Mouse (Mus musculus) heart, embryonic 14.5 days (tissue): ENCODE results near the gene Cyp2j9. TPM values are rescaled to one million over a fixed set of nuclear protein-coding genes. Genes with fewer than 3 reads are reported as not detected.

Source experiments
- ATAC-seq: fragments of 200-750 bp; cut with Nextera tagmentation; 2 replicates; pipeline ENCODE4 v1.8.0; 2017; ENCODE audit warnings: low read depth, moderate TSS enrichment; ENCODE audit not compliant: insufficient number of reproducible peaks, insufficient read depth, low FRiP score
- H3K27ac ChIP-seq, 2 experiments: fragments of 200-500 bp in 1 of 2; fragments of 300-500 bp in 1 of 2; sonication (generic) in 1 of 2; replicated peaks in 1 of 2; 2 replicates each; pipeline ENCODE4 v1.5.1; 2012 to 2014; ENCODE audit warnings: low read depth in 2 of 2, low read length in 2 of 2, control low read depth in 1 of 2, mild to moderate bottlenecking in 1 of 2, mixed read lengths in 1 of 2; ENCODE audit not compliant: control insufficient read depth in 1 of 2, insufficient read depth in 1 of 2
- H3K27me3 ChIP-seq: fragments of 300-500 bp; sonication (generic); 2 replicates; pipeline ENCODE4 v1.6.1; 2014; ENCODE audit warnings: mild to moderate bottlenecking, low read length, control low read depth; ENCODE audit not compliant: control insufficient read depth, insufficient read depth
- H3K36me3 ChIP-seq: fragments of 300-500 bp; sonication (generic); 2 replicates; pipeline ENCODE4 v1.6.1; 2014; ENCODE audit warnings: mild to moderate bottlenecking, control low read depth, low read length, mixed read lengths; ENCODE audit not compliant: control insufficient read depth, insufficient read depth
- H3K4me1 ChIP-seq, 2 experiments: fragments of 200-500 bp in 1 of 2; fragments of 300-500 bp in 1 of 2; sonication (generic) in 1 of 2; 2 replicates each; pipeline ENCODE4 v1.6.1; 2012 to 2014; ENCODE audit warnings: low read length in 2 of 2, control low read depth in 1 of 2, mixed read lengths in 1 of 2; ENCODE audit not compliant: control insufficient read depth in 2 of 2, insufficient read depth in 2 of 2
- H3K4me2 ChIP-seq: fragments of 300-500 bp; sonication (generic); 2 replicates; pipeline ENCODE4 v1.6.1; 2014; ENCODE audit warnings: mild to moderate bottlenecking, low read length
- H3K4me3 ChIP-seq, 2 experiments: fragments of 200-500 bp in 1 of 2; fragments of 300-500 bp in 1 of 2; sonication (generic) in 1 of 2; 2 replicates each; pipeline ENCODE4 v1.5.1; 2012 to 2014; ENCODE audit warnings: low read length in 2 of 2, mild to moderate bottlenecking in 2 of 2, control low read depth in 1 of 2, low read depth in 1 of 2, moderate library complexity in 1 of 2; ENCODE audit not compliant: control insufficient read depth in 1 of 2, insufficient read depth in 1 of 2
- H3K9ac ChIP-seq: fragments of 300-500 bp; sonication (generic); 2 replicates; pipeline ENCODE4 v1.6.1; 2014; ENCODE audit warnings: mild to moderate bottlenecking, low read length
- H3K9me3 ChIP-seq: fragments of 300-500 bp; sonication (generic); 2 replicates; pipeline ENCODE4 v1.6.1; 2016; ENCODE audit warnings: low read length, control low read depth; ENCODE audit not compliant: control insufficient read depth
- WGBS: fragments of 180-500 bp; shearing (Covaris S2); extraction: QIAGEN DNeasy Blood & Tissue Kit; methylation state at CpG from one replicate; pipeline ENCODE4 v1.1.7; 2014; 5-methylcytosine and 5-hydroxymethylcytosine counted together
- polyA plus RNA-seq: library from polyadenylated mRNA; unstranded; fragments of >200 nt; fragmentation: Nextera tagmentation; extraction: Ambion mirVana; gene quantifications from 2 replicates; pipeline ENCODE4 v1.2.1, GENCODE M21; 2014

Cyp2j9 gene
- polyA plus RNA-seq, 1 experiment from 2014 or later = 1.5 TPM

DNA sequence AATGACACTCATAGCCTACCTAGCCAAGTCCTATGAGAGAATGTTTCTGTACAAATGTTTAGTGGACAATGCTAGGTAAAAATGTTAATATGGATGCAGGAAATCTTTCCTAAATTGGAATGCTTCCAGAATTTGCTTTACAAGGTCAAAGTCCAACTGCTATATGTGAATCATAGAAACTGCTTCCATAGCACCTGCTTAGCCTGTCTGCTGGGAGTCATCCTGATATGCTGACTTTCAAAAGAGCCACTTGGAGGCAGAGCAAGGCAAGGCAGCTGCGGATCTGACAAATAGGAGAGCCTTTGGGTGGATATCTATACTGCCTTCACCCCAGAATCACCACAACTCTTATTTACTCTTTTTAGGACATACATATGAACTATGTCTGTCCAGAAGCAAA, 23.4 kb downstream of the Cyp2j9 start:
- H3K4me2 ChIP-seq = no peak overlapping the region
- no peaks in the 10 kb centered on the region for H3K9me3 ChIP-seq
- no peak for ATAC-seq
- H3K27me3 ChIP-seq = no peaks in the 10 kb centered on the region
- WGBS = 77% methylated on average over 1 of the region's 1 CpGs
- no peak overlapping the region for H3K9ac ChIP-seq
- H3K4me3 ChIP-seq = no peak overlapping the region
- H3K36me3 ChIP-seq = no peaks in the 10 kb centered on the region
- no peaks in the 10 kb centered on the region for H3K4me1 ChIP-seq
- no peak overlapping the region for H3K27ac ChIP-seq

DNA sequence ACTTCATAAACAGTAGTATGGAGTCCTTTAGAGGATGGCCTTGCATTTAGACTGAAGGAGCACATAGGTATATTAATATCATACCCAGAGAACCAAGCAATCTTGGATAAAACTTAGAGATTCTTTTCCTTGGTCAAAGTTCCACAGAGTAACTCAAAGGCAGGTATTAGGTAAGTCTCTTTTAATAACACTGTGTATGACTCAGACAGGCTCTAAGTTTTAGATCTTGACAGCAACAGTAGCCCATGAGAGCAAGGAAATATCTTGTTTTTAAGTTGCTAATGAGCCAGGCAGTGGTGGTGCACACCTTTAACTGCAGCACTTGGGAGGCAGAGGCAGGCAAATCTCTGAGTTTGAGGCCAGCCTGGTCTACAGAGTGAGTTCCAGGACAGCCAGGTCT, 25.6 kb downstream of the Cyp2j9 start:
- Histone ChIP-seq H3K9me3 (no peaks in the 10 kb centered on the region), H3K4me3 (no peak overlapping the region), H3K4me2 (no peak overlapping the region), H3K9ac (no peak overlapping the region), H3K36me3 (no peaks in the 10 kb centered on the region), H3K4me1 (no peaks in the 10 kb centered on the region), H3K27me3 (no peaks in the 10 kb centered on the region), H3K27ac (no peak overlapping the region)
- no peak for ATAC-seq

DNA sequence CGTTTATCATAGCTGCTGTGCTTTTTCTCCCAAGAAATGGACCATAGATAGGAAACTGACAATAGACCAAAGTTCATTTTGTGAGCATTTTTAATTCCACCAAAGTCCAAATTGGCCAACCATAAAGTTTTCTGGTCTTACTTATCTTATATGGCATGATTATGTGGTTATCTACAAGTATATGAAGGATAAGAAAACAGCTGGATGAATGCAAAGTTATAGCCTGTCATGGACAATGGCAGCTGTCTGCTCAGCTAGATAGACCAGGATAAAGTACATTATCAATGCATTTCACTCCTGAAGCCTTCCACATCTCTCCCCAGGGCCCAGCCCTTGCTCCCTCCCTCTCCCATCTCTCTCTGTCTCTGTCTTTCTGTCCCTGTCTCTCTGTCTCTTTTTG, 30.9 kb downstream of the Cyp2j9 start:
- Histone ChIP-seq H3K27ac (no peak overlapping the region), H3K36me3 (no peaks in the 10 kb centered on the region), H3K9me3 (no peaks in the 10 kb centered on the region), H3K4me2 (no peak overlapping the region), H3K27me3 (no peaks in the 10 kb centered on the region), H3K4me3 (no peak overlapping the region), H3K9ac (no peak overlapping the region), H3K4me1 (no peaks in the 10 kb centered on the region)
- 69% methylated on average over 1 of the region's 1 CpGs for WGBS
- no peak for ATAC-seq

- Histone ChIP-seq H3K4me1 (no peaks in the 10 kb centered on the region), H3K4me3 (no peak overlapping the region), H3K27me3 (no peaks in the 10 kb centered on the region), H3K4me2 (no peak overlapping the region), H3K9me3 (no peaks in the 10 kb centered on the region), H3K27ac (no peak overlapping the region), H3K36me3 (no peaks in the 10 kb centered on the region), H3K9ac (no peak overlapping the region)
- 83% methylated on average over 1 of the region's 1 CpGs for WGBS
- ATAC-seq = no peak
These were observed 31.6 kb downstream of the Cyp2j9 start for GRCm38 (mm10) chr4:96559781-96560180.

DNA sequence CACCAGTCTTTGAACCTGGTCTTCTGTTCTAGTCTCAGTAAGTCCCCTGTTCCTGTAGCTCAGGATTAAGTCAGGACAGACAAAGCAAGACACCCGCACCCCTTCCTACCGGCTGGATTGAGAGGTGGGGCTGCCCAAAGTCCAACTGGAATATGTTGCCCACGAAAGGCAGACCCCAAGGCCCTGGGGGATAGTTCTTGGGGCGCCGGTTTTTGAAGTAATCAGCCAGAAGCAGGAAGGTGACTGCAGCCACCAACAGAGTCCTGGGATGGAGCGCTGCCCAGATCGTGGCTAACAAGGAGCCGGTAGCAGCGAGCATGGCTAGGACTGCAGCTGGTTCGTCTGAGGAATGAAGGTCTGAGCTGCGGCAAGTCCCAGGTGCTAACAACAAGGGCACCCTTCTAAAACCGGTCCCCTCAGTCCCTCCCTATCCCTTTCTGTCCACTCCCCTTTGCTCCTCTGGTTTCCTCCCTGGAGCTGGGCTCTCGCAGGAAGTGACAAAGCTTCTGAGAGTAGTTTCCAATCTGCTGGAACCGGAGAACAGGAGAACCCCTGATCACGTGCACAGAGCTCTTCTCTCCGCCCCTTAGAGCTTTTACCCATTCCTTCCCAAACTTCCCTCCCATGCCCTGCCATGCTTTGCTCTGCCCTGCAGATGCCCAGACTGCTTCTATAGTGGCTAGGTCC, 38.1 kb downstream of the Cyp2j9 start, which contains the start of gene Cyp2j6:
Gene Cyp2j6 (minus strand): TSS at position 529 of the 687 bp plus-strand sequence.
- Histone ChIP-seq H3K4me2 (peak within 1 kb of the TSS; percentile 74), H3K36me3 (no peaks in the 10 kb centered on the region), H3K9ac (peak within 1 kb of the TSS; percentile 78), H3K27ac (peak within 1 kb of the TSS; percentile 20 to 35; a peak in 3 of 4 replicates), H3K4me3 (peak within 1 kb of the TSS; percentile 59 to 60), H3K9me3 (no peaks in the 10 kb centered on the region), H3K4me1 (peaks cover 4 to 6% of the 10 kb centered on the region in 2 experiments; a peak in 2 of 4 replicates), H3K27me3 (no peaks in the 10 kb centered on the region)
- peak; percentile 95 for ATAC-seq
- WGBS = 1% methylated on average over 16 of the region's 16 CpGs

DNA sequence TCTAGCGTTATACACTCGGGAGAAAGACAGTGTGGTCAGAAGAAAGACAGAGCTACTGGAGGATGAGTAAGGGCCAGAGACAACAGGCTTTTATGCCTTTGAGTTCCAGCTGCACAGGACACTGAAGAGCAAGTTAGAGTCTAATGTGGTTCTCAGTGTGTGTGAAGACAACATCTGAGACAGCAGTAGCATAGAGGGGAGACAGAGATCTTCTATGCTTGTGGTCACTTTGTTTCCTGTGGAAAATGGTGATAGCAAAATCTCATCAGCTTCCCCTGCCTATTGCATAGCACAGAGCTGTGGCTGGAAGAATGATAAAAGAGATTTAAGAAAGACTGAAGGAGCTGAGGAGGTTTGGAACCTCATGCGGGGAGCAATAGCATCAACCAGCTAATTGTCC, 39.8 kb downstream of the Cyp2j9 start:
- peaks cover 4 to 6% of the 10 kb centered on the region in 2 experiments; a peak in 2 of 4 replicates for H3K4me1 ChIP-seq
- no peak overlapping the region for H3K27ac ChIP-seq
- no peaks in the 10 kb centered on the region for H3K36me3 ChIP-seq
- no peak overlapping the region for H3K4me2 ChIP-seq
- H3K4me3 ChIP-seq = no peak overlapping the region
- H3K27me3 ChIP-seq = no peaks in the 10 kb centered on the region
- 71% methylated on average over 3 of the region's 3 CpGs for WGBS
- no peak overlapping the region for H3K9ac ChIP-seq
- H3K9me3 ChIP-seq = no peaks in the 10 kb centered on the region
- ATAC-seq = no peak

DNA sequence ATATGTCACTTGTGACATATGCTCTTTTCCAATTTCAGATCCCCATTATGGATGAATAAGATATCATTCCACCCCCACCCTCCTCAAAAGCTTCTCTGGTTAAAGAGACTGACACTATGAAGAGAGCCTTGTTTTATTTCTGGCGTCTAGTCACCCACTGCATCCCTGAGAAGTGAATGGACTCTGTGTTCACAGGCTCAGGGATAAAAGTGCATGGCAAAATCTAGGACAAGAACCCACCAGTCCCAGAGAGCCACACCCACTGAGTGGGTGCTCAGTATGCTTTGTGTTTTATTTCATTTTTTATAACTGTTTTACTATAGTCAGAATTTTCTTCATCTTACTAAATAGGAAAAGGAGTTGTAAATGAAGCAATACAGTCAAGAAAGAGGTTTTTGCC, 45.4 kb downstream of the Cyp2j9 start:
- 46% methylated on average over 1 of the region's 1 CpGs for WGBS
- no peak overlapping the region for H3K27ac ChIP-seq
- ATAC-seq = no peak
- H3K27me3 ChIP-seq = no peaks in the 10 kb centered on the region
- no peaks in the 10 kb centered on the region for H3K36me3 ChIP-seq
- H3K9me3 ChIP-seq = no peaks in the 10 kb centered on the region
- H3K9ac ChIP-seq = no peak overlapping the region
- no peak overlapping the region for H3K4me3 ChIP-seq
- no peak overlapping the region for H3K4me2 ChIP-seq
- no peaks in the 10 kb centered on the region for H3K4me1 ChIP-seq

DNA sequence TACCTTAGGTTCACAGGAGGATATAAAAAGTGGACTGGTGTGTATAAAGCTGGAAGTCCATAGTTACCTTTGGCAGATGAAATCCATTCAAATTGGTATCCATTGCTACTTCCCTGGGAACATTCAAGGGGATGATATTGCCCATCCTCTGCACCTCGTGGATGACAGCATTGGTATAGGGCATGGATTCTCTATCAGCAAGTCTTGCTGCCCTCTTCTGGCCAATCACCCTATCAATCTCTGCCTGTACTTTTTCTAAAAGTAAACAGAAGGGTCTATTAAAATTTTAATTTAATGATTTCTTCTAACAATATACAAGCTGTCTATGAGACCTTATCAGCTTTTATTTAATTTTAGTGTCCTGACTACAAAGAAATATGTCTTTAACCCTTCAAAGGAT, 65.6 kb downstream of the Cyp2j9 start:
- Histone ChIP-seq H3K9me3 (no peaks in the 10 kb centered on the region), H3K27me3 (no peaks in the 10 kb centered on the region), H3K36me3 (peaks cover 12% of the 10 kb centered on the region; the same call in 1 of the 2 replicates), H3K4me1 (no peaks in the 10 kb centered on the region), H3K9ac (no peak overlapping the region), H3K4me2 (no peak overlapping the region), H3K4me3 (no peak overlapping the region), H3K27ac (no peak overlapping the region)
- ATAC-seq = no peak
- WGBS = 12% methylated on average over 1 of the region's 1 CpGs
